Mouse (Mus musculus): Measurements from ENCODE around the gene Lamc3. TPM values are rescaled to one million over a fixed set of nuclear protein-coding genes. Genes with fewer than 3 reads are reported as not detected.

Lamc3 gene
- polyA plus RNA-seq, 1 experiment from 2014 or later: 0.41 TPM

DNA sequence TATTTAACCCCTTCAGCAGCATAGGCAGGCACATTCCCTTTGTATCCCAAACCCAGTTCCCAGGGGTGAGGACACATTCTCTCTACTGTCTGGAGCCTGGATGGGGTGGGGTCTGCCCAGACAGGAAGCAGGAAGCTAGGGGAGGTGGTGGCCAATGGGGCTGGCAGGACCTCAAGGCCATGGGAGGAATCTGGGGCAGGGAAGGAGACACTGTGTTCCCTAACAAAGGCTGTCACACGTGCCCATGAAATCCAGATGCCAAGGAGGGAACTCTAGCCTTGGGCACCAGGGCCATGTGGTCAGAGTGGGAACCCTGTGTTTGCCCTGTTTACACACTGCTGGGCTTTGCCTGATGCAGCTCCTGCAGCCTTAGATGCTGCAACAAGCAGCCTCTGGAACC lies 1.8 kb downstream of the Lamc3 start:
- WGBS: 39% methylated on average over 1 of the region's 1 CpGs
- ATAC-seq (replicated peaks; ENCODE audit: extremely low read depth, insufficient read depth, low FRiP score): no peak
- no peak overlapping the region for H3K4me2 ChIP-seq (ENCODE audit: low read depth, low read length)

DNA sequence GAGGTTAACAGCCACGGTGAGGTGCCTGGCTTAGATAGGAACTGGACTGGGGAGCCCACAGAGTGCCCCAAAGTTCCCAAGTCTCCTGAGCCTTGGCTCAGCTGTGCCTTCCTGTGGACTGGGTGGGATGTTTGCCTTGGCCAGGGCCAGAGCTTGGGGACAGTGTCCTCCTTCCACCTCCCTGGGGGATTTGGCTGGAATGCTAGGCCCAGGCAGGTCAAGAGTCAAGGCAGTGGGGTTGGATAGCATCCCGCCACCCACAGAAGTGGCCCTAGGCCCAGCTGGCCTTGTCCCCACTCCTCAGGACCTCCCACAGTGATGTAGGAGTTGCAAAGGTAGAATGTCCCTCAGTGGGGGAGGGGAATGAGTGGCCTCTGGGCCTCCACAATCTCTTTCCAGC lies 4.1 kb downstream of the Lamc3 start:
- no peak overlapping the region for H3K4me2 ChIP-seq (ENCODE audit: low read depth, low read length)
- H3K27ac ChIP-seq (ENCODE audit: low read length): no peak overlapping the region
- peaks cover 31% of the 10 kb centered on the region for H3K27me3 ChIP-seq (ENCODE audit: control insufficient read depth, insufficient read depth, low read length)
- no peak overlapping the region for H3K4me3 ChIP-seq (ENCODE audit: low read length)
- WGBS: 82% methylated on average over 2 of the region's 2 CpGs
- H3K9ac ChIP-seq (ENCODE audit: low read length): no peak overlapping the region
- no peaks in the 10 kb centered on the region for H3K9me3 ChIP-seq (replicated peaks; ENCODE audit: control insufficient read depth, low read length)
- no peaks in the 10 kb centered on the region for H3K36me3 ChIP-seq (ENCODE audit: control insufficient read depth, insufficient read depth)
- ATAC-seq (replicated peaks; ENCODE audit: extremely low read depth, insufficient read depth, low FRiP score): no peak
- no peaks in the 10 kb centered on the region for H3K4me1 ChIP-seq (ENCODE audit: control insufficient read depth, insufficient read depth, low read length)

More for the DNA sequence above, 1.8 kb downstream of the Lamc3 start:
- H3K4me3 ChIP-seq (ENCODE audit: low read length): no peak overlapping the region
- no peak overlapping the region for H3K9ac ChIP-seq (ENCODE audit: low read length)
- no peaks in the 10 kb centered on the region for H3K36me3 ChIP-seq (ENCODE audit: control insufficient read depth, insufficient read depth)
- H3K4me1 ChIP-seq (ENCODE audit: control insufficient read depth, insufficient read depth, low read length): no peaks in the 10 kb centered on the region
- no peak overlapping the region for H3K27ac ChIP-seq (ENCODE audit: low read length)
- H3K9me3 ChIP-seq (replicated peaks; ENCODE audit: control insufficient read depth, low read length): no peaks in the 10 kb centered on the region
- peaks cover 51% of the 10 kb centered on the region for H3K27me3 ChIP-seq (ENCODE audit: control insufficient read depth, insufficient read depth, low read length)

DNA sequence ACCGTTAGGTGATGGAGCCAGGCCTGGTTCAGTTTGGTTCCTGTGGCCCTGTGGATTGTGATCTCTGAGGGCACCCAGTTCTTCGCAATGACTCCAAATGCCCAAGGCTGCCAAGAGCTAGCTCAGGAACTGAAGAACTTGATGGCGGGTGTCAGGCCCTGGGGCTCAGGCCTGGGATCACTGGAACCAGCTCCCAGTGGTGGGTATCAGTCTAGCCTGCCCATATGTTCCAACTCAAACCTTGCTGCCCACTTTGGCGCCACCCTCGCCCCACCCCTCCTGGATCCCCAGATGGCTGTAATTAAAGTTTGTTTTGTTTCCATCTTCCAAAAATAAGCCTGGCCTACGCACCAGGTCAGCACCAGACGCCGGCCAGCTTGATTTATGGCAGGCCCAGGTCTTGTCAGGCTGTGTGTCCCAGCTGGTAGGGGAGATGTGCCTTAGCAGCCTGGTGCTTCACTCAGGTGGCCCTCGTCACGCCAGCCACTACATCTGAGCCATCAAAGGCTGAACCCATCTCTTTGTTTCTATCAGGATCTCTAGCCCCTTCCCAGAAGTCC lies 6.1 kb downstream of the Lamc3 start:
- H3K4me3 ChIP-seq (ENCODE audit: low read length): no peak overlapping the region
- no peak overlapping the region for H3K4me2 ChIP-seq (ENCODE audit: low read depth, low read length)
- no peak overlapping the region for H3K27ac ChIP-seq (ENCODE audit: low read length)
- H3K9me3 ChIP-seq (replicated peaks; ENCODE audit: control insufficient read depth, low read length): no peaks in the 10 kb centered on the region
- peaks cover 13% of the 10 kb centered on the region for H3K27me3 ChIP-seq (ENCODE audit: control insufficient read depth, insufficient read depth, low read length)
- ATAC-seq (replicated peaks; ENCODE audit: extremely low read depth, insufficient read depth, low FRiP score): no peak
- H3K9ac ChIP-seq (ENCODE audit: low read length): no peak overlapping the region
- 71% methylated on average over 10 of the region's 10 CpGs for WGBS
- H3K4me1 ChIP-seq (ENCODE audit: control insufficient read depth, insufficient read depth, low read length): no peaks in the 10 kb centered on the region
- H3K36me3 ChIP-seq (ENCODE audit: control insufficient read depth, insufficient read depth): no peaks in the 10 kb centered on the region

DNA sequence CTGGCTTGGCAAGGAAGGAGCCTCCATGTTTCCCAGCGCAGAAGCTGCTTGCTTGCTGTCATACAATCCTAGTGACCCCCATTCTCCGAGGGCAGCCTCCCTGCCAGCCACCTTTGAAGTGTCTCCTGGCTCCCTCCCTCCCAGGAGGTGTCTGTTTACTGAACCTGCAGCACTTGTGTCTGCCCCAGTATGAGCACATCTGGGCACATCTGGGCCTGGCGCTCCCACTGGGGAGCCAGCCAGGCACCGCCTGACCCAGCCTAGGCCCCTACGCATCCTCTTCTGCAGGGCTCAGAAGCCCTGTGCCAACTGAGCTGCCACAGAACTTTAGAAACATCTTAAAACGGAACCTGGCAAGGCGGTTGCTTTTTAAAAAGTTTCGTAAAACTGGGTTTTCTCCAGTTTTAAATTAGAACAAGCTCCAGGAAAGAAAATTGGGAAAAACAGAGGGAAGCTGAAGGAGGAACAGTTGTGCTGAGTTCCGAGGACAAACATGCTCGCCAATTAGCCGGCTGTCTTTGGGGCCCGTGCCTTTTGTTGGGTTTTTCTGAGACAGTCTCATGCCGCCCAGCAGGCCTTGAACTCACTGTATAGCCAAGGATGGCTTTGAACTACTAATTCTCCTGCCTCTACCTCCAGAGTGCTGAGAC lies 7.3 kb downstream of the Lamc3 start:
- Histone ChIP-seq H3K27me3 (ENCODE audit: control insufficient read depth, insufficient read depth, low read length) (peaks cover 1% of the 10 kb centered on the region; the same call in 1 of the 2 replicates), H3K9ac (ENCODE audit: low read length) (no peak overlapping the region), H3K9me3 (replicated peaks; ENCODE audit: control insufficient read depth, low read length) (no peaks in the 10 kb centered on the region), H3K4me3 (ENCODE audit: low read length) (no peak overlapping the region), H3K36me3 (ENCODE audit: control insufficient read depth, insufficient read depth) (no peaks in the 10 kb centered on the region), H3K27ac (ENCODE audit: low read length) (no peak overlapping the region), H3K4me2 (ENCODE audit: low read depth, low read length) (no peak overlapping the region), H3K4me1 (ENCODE audit: control insufficient read depth, insufficient read depth, low read length) (no peaks in the 10 kb centered on the region)
- no peak for ATAC-seq (replicated peaks; ENCODE audit: extremely low read depth, insufficient read depth, low FRiP score)
- WGBS: 70% methylated on average over 13 of the region's 13 CpGs

DNA sequence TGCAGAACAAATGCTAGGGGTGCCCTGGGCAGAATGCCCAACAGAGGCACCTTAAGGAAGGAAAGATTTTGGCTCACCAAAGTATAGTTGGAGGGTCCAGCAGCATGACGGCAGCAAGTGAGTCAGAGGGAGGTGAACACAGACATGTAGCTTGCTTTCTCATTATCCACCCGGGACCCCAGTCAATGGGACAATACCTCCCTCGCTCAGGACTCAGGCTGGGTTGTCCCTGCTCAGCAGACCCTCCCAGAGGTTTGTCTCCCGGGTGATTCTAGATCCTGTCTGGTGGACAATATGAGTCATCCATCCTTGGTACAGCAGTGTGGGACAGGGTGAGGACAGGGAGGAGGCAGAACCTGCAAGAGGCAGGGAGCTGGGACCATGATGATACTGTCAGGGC lies 13.8 kb downstream of the Lamc3 start:
- H3K4me3 ChIP-seq (ENCODE audit: low read length): no peak overlapping the region
- no peaks in the 10 kb centered on the region for H3K27me3 ChIP-seq (ENCODE audit: control insufficient read depth, insufficient read depth, low read length)
- no peak overlapping the region for H3K9ac ChIP-seq (ENCODE audit: low read length)
- 69% methylated on average over 4 of the region's 4 CpGs for WGBS
- ATAC-seq (replicated peaks; ENCODE audit: extremely low read depth, insufficient read depth, low FRiP score): no peak
- peaks cover 9% of the 10 kb centered on the region; the same call in 1 of the 2 replicates for H3K4me1 ChIP-seq (ENCODE audit: control insufficient read depth, insufficient read depth, low read length)
- H3K9me3 ChIP-seq (replicated peaks; ENCODE audit: control insufficient read depth, low read length): no peaks in the 10 kb centered on the region
- H3K27ac ChIP-seq (ENCODE audit: low read length): no peak overlapping the region
- H3K4me2 ChIP-seq (ENCODE audit: low read depth, low read length): no peak overlapping the region
- no peaks in the 10 kb centered on the region for H3K36me3 ChIP-seq (ENCODE audit: control insufficient read depth, insufficient read depth)

DNA sequence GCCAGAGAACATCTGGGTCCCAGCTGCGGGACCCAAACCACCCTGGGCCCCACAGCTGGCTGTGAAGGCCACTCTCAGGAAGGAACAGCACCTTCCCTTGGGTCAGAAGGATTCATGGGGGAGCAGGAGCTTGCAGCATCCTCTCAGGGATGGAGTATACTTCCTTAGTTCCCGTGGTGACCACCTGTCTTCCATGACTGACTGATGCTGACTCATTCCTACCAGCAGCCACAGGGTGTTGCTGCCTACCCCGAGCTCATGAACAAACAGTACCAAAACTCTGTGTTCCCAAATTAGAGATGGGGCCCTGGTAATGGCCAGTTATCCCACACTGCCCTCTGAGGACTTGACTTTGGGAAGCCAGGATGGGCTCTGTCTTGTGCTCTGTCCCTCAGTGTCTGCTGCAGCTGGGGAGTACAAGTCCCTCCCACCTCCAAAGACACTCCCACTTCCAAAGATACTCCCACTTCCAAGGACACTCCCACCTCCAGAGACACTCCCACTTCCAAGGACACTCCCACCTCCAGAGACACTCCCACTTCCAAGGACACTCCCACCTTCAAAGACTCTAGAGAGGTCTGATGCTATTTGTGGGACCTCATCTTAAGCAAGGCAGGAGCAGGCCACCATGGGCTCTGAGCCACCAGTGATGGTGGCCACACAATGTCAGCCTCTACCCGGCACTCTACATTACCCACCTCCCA lies 14.7 kb downstream of the Lamc3 start:
- 50% methylated on average over 4 of the region's 4 CpGs for WGBS
- H3K36me3 ChIP-seq (ENCODE audit: control insufficient read depth, insufficient read depth): no peaks in the 10 kb centered on the region
- no peak overlapping the region for H3K4me3 ChIP-seq (ENCODE audit: low read length)
- no peak overlapping the region for H3K9ac ChIP-seq (ENCODE audit: low read length)
- H3K4me1 ChIP-seq (ENCODE audit: control insufficient read depth, insufficient read depth, low read length): peaks cover 9% of the 10 kb centered on the region; the same call in 1 of the 2 replicates
- no peak overlapping the region for H3K4me2 ChIP-seq (ENCODE audit: low read depth, low read length)
- no peaks in the 10 kb centered on the region for H3K27me3 ChIP-seq (ENCODE audit: control insufficient read depth, insufficient read depth, low read length)
- ATAC-seq (replicated peaks; ENCODE audit: extremely low read depth, insufficient read depth, low FRiP score): no peak
- H3K27ac ChIP-seq (ENCODE audit: low read length): no peak overlapping the region
- no peaks in the 10 kb centered on the region for H3K9me3 ChIP-seq (replicated peaks; ENCODE audit: control insufficient read depth, low read length)

DNA sequence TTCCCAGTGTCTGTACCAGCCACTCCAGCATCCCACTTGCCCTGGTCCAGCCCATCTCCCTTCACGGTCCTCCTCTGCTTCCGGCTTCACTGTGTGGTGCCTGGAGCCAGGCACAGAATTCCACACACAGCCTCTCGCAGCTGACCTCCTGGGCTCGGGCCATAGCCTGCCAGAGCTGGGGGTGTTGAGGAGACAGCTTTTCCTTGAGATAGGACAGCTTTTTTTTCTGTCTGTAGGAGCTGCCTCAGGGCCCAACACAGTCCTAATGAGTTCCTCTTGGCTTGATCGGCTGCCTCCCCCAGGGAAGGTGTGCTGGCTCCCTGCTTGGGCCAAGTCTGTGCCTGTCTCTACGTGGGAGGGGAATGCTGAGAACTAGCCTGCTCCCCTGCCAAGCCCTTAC lies 17.0 kb downstream of the Lamc3 start:
- peaks cover 9% of the 10 kb centered on the region; the same call in 1 of the 2 replicates for H3K4me1 ChIP-seq (ENCODE audit: control insufficient read depth, insufficient read depth, low read length)
- H3K4me2 ChIP-seq (ENCODE audit: low read depth, low read length): no peak overlapping the region; the same call in 1 of the 2 replicates
- H3K9me3 ChIP-seq (replicated peaks; ENCODE audit: control insufficient read depth, low read length): no peaks in the 10 kb centered on the region
- no peaks in the 10 kb centered on the region for H3K36me3 ChIP-seq (ENCODE audit: control insufficient read depth, insufficient read depth)
- WGBS: 24% methylated on average over 6 of the region's 6 CpGs
- no peaks in the 10 kb centered on the region for H3K27me3 ChIP-seq (ENCODE audit: control insufficient read depth, insufficient read depth, low read length)
- no peak overlapping the region for H3K27ac ChIP-seq (ENCODE audit: low read length)
- H3K4me3 ChIP-seq (ENCODE audit: low read length): no peak overlapping the region
- no peak overlapping the region for H3K9ac ChIP-seq (ENCODE audit: low read length)
- ATAC-seq (replicated peaks; ENCODE audit: extremely low read depth, insufficient read depth, low FRiP score): no peak; the same call in 1 of the 2 replicates

DNA sequence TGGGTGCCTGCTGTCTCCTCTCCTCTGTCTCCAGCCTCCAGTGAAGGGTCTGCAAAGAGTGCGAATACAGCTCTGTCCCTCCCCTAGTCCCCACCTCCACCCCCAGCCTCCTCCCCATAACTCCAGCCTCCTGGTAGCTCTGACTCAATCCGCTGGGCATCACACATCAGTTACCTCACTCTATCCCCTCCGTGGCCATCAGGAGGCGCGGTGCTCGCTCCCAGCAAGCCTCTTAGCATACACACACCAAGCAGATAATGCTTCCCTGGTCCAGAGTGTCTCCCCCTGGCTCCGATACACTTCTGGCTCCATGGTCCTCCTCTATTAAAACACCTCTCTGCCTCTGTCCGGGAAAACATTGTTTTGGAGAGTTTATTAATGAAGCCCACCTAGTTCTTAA lies 17.5 kb downstream of the Lamc3 start:
- Histone ChIP-seq H3K36me3 (ENCODE audit: control insufficient read depth, insufficient read depth) (no peaks in the 10 kb centered on the region), H3K27ac (ENCODE audit: low read length) (no peak overlapping the region), H3K27me3 (ENCODE audit: control insufficient read depth, insufficient read depth, low read length) (no peaks in the 10 kb centered on the region), H3K9me3 (replicated peaks; ENCODE audit: control insufficient read depth, low read length) (no peaks in the 10 kb centered on the region), H3K4me2 (ENCODE audit: low read depth, low read length) (no peak overlapping the region), H3K4me3 (ENCODE audit: low read length) (no peak overlapping the region), H3K9ac (ENCODE audit: low read length) (no peak overlapping the region), H3K4me1 (ENCODE audit: control insufficient read depth, insufficient read depth, low read length) (peaks cover 9% of the 10 kb centered on the region; the same call in 1 of the 2 replicates)
- no peak; the same call in 1 of the 2 replicates for ATAC-seq (replicated peaks; ENCODE audit: extremely low read depth, insufficient read depth, low FRiP score)
- WGBS: 13% methylated on average over 8 of the region's 8 CpGs

DNA sequence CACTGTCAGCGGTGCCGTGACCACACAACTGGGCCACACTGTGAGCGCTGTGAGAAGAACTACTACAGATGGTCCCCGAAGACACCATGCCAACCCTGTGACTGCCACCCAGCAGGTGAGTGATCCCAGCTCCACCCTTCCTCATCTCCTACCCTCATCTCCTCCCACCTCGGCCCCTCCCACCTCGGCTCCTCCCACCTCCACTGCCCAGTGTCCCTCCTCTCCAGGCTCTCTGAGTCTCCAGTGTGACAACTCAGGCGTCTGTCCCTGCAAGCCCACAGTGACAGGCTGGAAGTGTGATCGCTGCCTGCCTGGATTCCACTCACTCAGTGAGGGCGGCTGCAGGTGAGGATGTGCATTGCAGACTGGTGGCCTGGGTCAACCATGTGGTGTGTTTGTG lies 18.6 kb downstream of the Lamc3 start:
- no peaks in the 10 kb centered on the region for H3K27me3 ChIP-seq (ENCODE audit: control insufficient read depth, insufficient read depth, low read length)
- peaks cover 9% of the 10 kb centered on the region; the same call in 1 of the 2 replicates for H3K4me1 ChIP-seq (ENCODE audit: control insufficient read depth, insufficient read depth, low read length)
- no peak overlapping the region for H3K27ac ChIP-seq (ENCODE audit: low read length)
- H3K4me2 ChIP-seq (ENCODE audit: low read depth, low read length): no peak overlapping the region
- no peaks in the 10 kb centered on the region for H3K9me3 ChIP-seq (replicated peaks; ENCODE audit: control insufficient read depth, low read length)
- H3K9ac ChIP-seq (ENCODE audit: low read length): no peak overlapping the region
- H3K36me3 ChIP-seq (ENCODE audit: control insufficient read depth, insufficient read depth): no peaks in the 10 kb centered on the region
- no peak for ATAC-seq (replicated peaks; ENCODE audit: extremely low read depth, insufficient read depth, low FRiP score)
- H3K4me3 ChIP-seq (ENCODE audit: low read length): no peak overlapping the region
- WGBS: 36% methylated on average over 9 of the region's 9 CpGs
